Comparison of ENCODE assay signal across 7 mouse cellular contexts in genomic region chr10:63429380-63429779, GRCm38 (mm10). TPM values are rescaled to one million over a fixed set of nuclear protein-coding genes. Genes with fewer than 3 reads are reported as not detected.
DNase-seq lines count a peak whose midpoint lies in the region; ATAC-seq lines count a peak whose summit lies in the region.

No protein-coding gene starts in this region.

- peak overlapping the region; percentile 56 for H3K4me2 ChIP-seq in embryonic facial prominence, embryonic 12.5 days (replicated peaks)
- peak overlapping the region; percentile 40 for H3K4me2 ChIP-seq in limb, embryonic 11.5 days (ENCODE audit: low read depth, severe bottlenecking)
- H3K4me2 ChIP-seq in midbrain, embryonic 14.5 days (ENCODE audit: low read length) = peak overlapping the region; percentile 81

- peak; percentile 88 for ATAC-seq in embryonic facial prominence, embryonic 12.5 days (ENCODE audit: insufficient number of reproducible peaks, insufficient read depth, low FRiP score, low TSS enrichment)
- peak; percentile 90 for ATAC-seq in limb, embryonic 11.5 days (ENCODE audit: insufficient number of reproducible peaks, low FRiP score, low TSS enrichment, low read depth)
- peak; percentile 93 for ATAC-seq in midbrain, embryonic 14.5 days (ENCODE audit: low FRiP score, low TSS enrichment)

- H3K4me1 ChIP-seq in embryonic facial prominence, embryonic 12.5 days = no peaks in the 10 kb centered on the region
- H3K4me1 ChIP-seq in limb, embryonic 11.5 days (ENCODE audit: control insufficient read depth, insufficient read depth, low read length) = no peaks in the 10 kb centered on the region
- no peaks in the 10 kb centered on the region for H3K4me1 ChIP-seq in midbrain, embryonic 14.5 days (ENCODE audit: control insufficient read depth, insufficient read depth, low read length)

- under 1% methylated on average over 27 of the region's 34 CpGs for WGBS in embryonic facial prominence, embryonic 12.5 days
- 0% methylated on average over 34 of the region's 34 CpGs for WGBS in limb, embryonic 11.5 days
- WGBS in midbrain, embryonic 14.5 days = under 1% methylated on average over 34 of the region's 34 CpGs

- peak overlapping the region; percentile 64 for H3K9ac ChIP-seq in embryonic facial prominence, embryonic 12.5 days
- peak overlapping the region; percentile 73 for H3K9ac ChIP-seq in limb, embryonic 11.5 days (ENCODE audit: low read length)
- peak overlapping the region; percentile 54 for H3K9ac ChIP-seq in midbrain, embryonic 14.5 days (replicated peaks; ENCODE audit: low read length)

- H3K9me3 ChIP-seq in embryonic facial prominence, embryonic 12.5 days = no peaks in the 10 kb centered on the region
- no peaks in the 10 kb centered on the region for H3K9me3 ChIP-seq in limb, embryonic 11.5 days (ENCODE audit: control insufficient read depth, low read length)
- no peaks in the 10 kb centered on the region for H3K9me3 ChIP-seq in midbrain, embryonic 14.5 days (ENCODE audit: control insufficient read depth, low read length)

- H3K27me3 ChIP-seq in embryonic facial prominence, embryonic 12.5 days = no peaks in the 10 kb centered on the region
- H3K27me3 ChIP-seq in limb, embryonic 11.5 days (ENCODE audit: control insufficient read depth, insufficient read depth, low read length) = no peaks in the 10 kb centered on the region
- no peaks in the 10 kb centered on the region for H3K27me3 ChIP-seq in midbrain, embryonic 14.5 days (ENCODE audit: control insufficient read depth, insufficient read depth, low read length)

- H3K27ac ChIP-seq in embryonic facial prominence, embryonic 12.5 days = peak overlapping the region; percentile 80
- peak overlapping the region; percentile 24; the same call in 1 of the 2 replicates for H3K27ac ChIP-seq in limb, embryonic 11.5 days (replicated peaks; ENCODE audit: low read depth, low read length)
- peak overlapping the region; percentile 70 for H3K27ac ChIP-seq in midbrain, embryonic 14.5 days (replicated peaks; ENCODE audit: low read depth, low read length)

- peak overlapping the region; percentile 66 for H3K4me3 ChIP-seq in embryonic facial prominence, embryonic 12.5 days
- H3K4me3 ChIP-seq in limb, embryonic 11.5 days (ENCODE audit: low read depth, low read length) = peak overlapping the region; percentile 52
- peak overlapping the region; percentile 77 for H3K4me3 ChIP-seq in midbrain, embryonic 14.5 days (replicated peaks; ENCODE audit: low read depth, low read length)

- no peaks in the 10 kb centered on the region for H3K36me3 ChIP-seq in embryonic facial prominence, embryonic 12.5 days
- no peaks in the 10 kb centered on the region for H3K36me3 ChIP-seq in limb, embryonic 11.5 days (ENCODE audit: control insufficient read depth, insufficient read depth, low read length)
- H3K36me3 ChIP-seq in midbrain, embryonic 14.5 days (ENCODE audit: control insufficient read depth, insufficient read depth, low read length) = no peaks in the 10 kb centered on the region

- peak; percentile 96 for DNase-seq in adrenal gland, postnatal 25 days
- DNase-seq in heart, adult 11 months = peak; percentile 99
- DNase-seq in kidney, adult 18-20 months = peak; percentile 100
- peak; percentile 100 for DNase-seq in limb, embryonic 11.5 days (ENCODE audit: low spot score)
- peak; percentile 96 for DNase-seq in midbrain, embryonic 14.5 days
- peak; percentile 98 to 100 for DNase-seq in spleen, adult 18-20 months

RNA-seq across cellular contexts. Expression of gene Ctnna3, which starts 0.5 kb away (rescaled TPM):
- total RNA-seq in adrenal gland, postnatal 25 days (2021) = 0.71 and 1.2 TPM in 2 replicates
- 0.18 and 0.32 TPM in 2 replicates for polyA plus RNA-seq in embryonic facial prominence, embryonic 12.5 days (2016; fragmentation: Nextera tagmentation; extraction: Ambion mirVana)
- polyA plus RNA-seq in limb, embryonic 11.5 days (2014; fragmentation: Nextera tagmentation; extraction: Ambion mirVana) = 0.04 TPM in 1 of 2 replicates, not detected in the other
- 0.94 and 1.1 TPM in 2 replicates for polyA plus RNA-seq in midbrain, embryonic 14.5 days (2014; fragmentation: Nextera tagmentation; extraction: Ambion mirVana)

RNA-seq across cellular contexts. Expression of gene Gm7075, which starts 7.8 kb away (rescaled TPM):
- total RNA-seq in adrenal gland, postnatal 25 days (2021) = not detected in 2 replicates
- polyA plus RNA-seq in embryonic facial prominence, embryonic 12.5 days (2016; fragmentation: Nextera tagmentation; extraction: Ambion mirVana) = not detected in 2 replicates
- not detected in 2 replicates for polyA plus RNA-seq in limb, embryonic 11.5 days (2014; fragmentation: Nextera tagmentation; extraction: Ambion mirVana)
- polyA plus RNA-seq in midbrain, embryonic 14.5 days (2014; fragmentation: Nextera tagmentation; extraction: Ambion mirVana) = not detected in 2 replicates

RNA-seq across cellular contexts. Expression of gene Dnajc12, which starts 47.1 kb away (rescaled TPM):
- total RNA-seq in adrenal gland, postnatal 25 days (2021) = 9.0 and 15.1 TPM in 2 replicates
- 11.0 and 11.6 TPM in 2 replicates for polyA plus RNA-seq in embryonic facial prominence, embryonic 12.5 days (2016; fragmentation: Nextera tagmentation; extraction: Ambion mirVana)
- 11.7 and 14.7 TPM in 2 replicates for polyA plus RNA-seq in limb, embryonic 11.5 days (2014; fragmentation: Nextera tagmentation; extraction: Ambion mirVana)
- polyA plus RNA-seq in midbrain, embryonic 14.5 days (2014; fragmentation: Nextera tagmentation; extraction: Ambion mirVana) = 20.5 and 20.8 TPM in 2 replicates

RNA-seq across cellular contexts. Expression of gene Sirt1, which starts 47.9 kb away (rescaled TPM):
- total RNA-seq in adrenal gland, postnatal 25 days (2021) = 16.2 and 17.7 TPM in 2 replicates
- 7.3 and 8.3 TPM in 2 replicates for polyA plus RNA-seq in embryonic facial prominence, embryonic 12.5 days (2016; fragmentation: Nextera tagmentation; extraction: Ambion mirVana)
- 13.0 and 15.6 TPM in 2 replicates for polyA plus RNA-seq in limb, embryonic 11.5 days (2014; fragmentation: Nextera tagmentation; extraction: Ambion mirVana)
- 7.2 and 7.5 TPM in 2 replicates for polyA plus RNA-seq in midbrain, embryonic 14.5 days (2014; fragmentation: Nextera tagmentation; extraction: Ambion mirVana)

Comparison
In these comparisons a context has a peak if more than half of its experiments do, and no peak if none do; other contexts are left out.
1. Peak in every context shown above with its lines: DNase-seq, ATAC-seq, H3K4me3 ChIP-seq and H3K27ac ChIP-seq.
2. H3K27ac ChIP-seq: peak in every context shown above with its lines; median percentile 80 in embryonic facial prominence, embryonic 12.5 days; 70 in midbrain, embryonic 14.5 days; 24 in limb, embryonic 11.5 days.